ENCODE assay signal across 25 mouse cellular contexts in the genomic region with DNA sequence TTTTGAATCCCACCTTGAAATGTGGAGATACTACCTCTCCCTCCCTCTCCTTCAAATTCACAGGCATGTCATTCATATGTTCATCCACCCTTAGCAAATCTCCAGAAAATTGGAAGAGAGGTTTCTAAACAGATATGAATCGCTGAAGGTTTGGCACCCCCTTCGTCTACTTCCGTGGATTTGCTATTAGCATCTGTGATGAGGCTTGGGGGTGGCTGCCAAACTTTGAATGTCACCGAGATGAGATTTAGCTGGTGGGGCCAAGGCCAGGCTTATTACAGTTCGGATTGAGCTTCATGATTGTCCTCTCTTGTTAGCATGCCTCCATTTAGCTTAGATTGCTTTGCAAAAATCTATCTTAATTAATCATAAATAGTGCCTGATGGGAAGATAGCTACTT.
DNase-seq lines count a peak whose midpoint lies in the region; ATAC-seq and TF ChIP-seq lines count a peak whose summit lies in the region.
"Had no signal": no experiment of that assay in that cellular context is flagged by ENCODE, and none has a peak within 500 bp of the region (broad histone marks: within the 10 kb centered on the region; RNA-seq: fewer than 3 reads in every experiment).

No protein-coding gene starts in this region.

- no peak overlapping the region for H3K4me2 ChIP-seq in forebrain, embryonic 14.5 days (ENCODE audit: low read length)
- H3K4me2 ChIP-seq in forebrain, embryonic 12.5 days = no peak overlapping the region
- H3K4me2 ChIP-seq in hindbrain, postnatal 0 days (ENCODE audit: low read depth, low read length) = no peak overlapping the region
- no peak overlapping the region for H3K4me2 ChIP-seq in hindbrain, embryonic 16.5 days (ENCODE audit: low read length)
- H3K4me2 ChIP-seq: embryonic facial prominence, embryonic 12.5 days; embryonic facial prominence, embryonic 15.5 days; forebrain, embryonic 15.5 days; heart, embryonic 13.5 days; hindbrain, embryonic 14.5 days; intestine, embryonic 15.5 days had no signal

- no peak overlapping the region for H3K9ac ChIP-seq in forebrain, embryonic 14.5 days (ENCODE audit: low read length)
- no peak overlapping the region for H3K9ac ChIP-seq in forebrain, embryonic 12.5 days
- no peak overlapping the region for H3K9ac ChIP-seq in hindbrain, postnatal 0 days (replicated peaks; ENCODE audit: low read length)
- no peak overlapping the region for H3K9ac ChIP-seq in hindbrain, embryonic 16.5 days (ENCODE audit: low read depth, low read length)
- H3K9ac ChIP-seq: embryonic facial prominence, embryonic 12.5 days; embryonic facial prominence, embryonic 15.5 days; forebrain, embryonic 15.5 days; heart, embryonic 13.5 days; hindbrain, embryonic 14.5 days; intestine, embryonic 15.5 days had no signal

- no peak overlapping the region for H3K27ac ChIP-seq in forebrain, embryonic 14.5 days (ENCODE audit: low read depth, low read length)
- H3K27ac ChIP-seq in forebrain, embryonic 12.5 days = no peak overlapping the region
- no peak overlapping the region for H3K27ac ChIP-seq in hindbrain, postnatal 0 days
- H3K27ac ChIP-seq in hindbrain, embryonic 16.5 days (ENCODE audit: low read depth, low read length) = no peak overlapping the region
- H3K27ac ChIP-seq: embryonic facial prominence, embryonic 12.5 days; embryonic facial prominence, embryonic 15.5 days; forebrain, embryonic 15.5 days; heart, adult 2 months; heart, embryonic 10.5 days; heart, embryonic 13.5 days; hindbrain, embryonic 14.5 days; intestine, embryonic 15.5 days had no signal

- no peaks in the 10 kb centered on the region for H3K27me3 ChIP-seq in forebrain, embryonic 14.5 days (replicated peaks; ENCODE audit: control insufficient read depth, insufficient read depth, low read length)
- H3K27me3 ChIP-seq in forebrain, embryonic 12.5 days = no peaks in the 10 kb centered on the region
- H3K27me3 ChIP-seq in hindbrain, postnatal 0 days (ENCODE audit: insufficient read depth, low read length) = no peaks in the 10 kb centered on the region
- no peaks in the 10 kb centered on the region for H3K27me3 ChIP-seq in hindbrain, embryonic 16.5 days (replicated peaks; ENCODE audit: control insufficient read depth, insufficient read depth, low read length)
- H3K27me3 ChIP-seq: embryonic facial prominence, embryonic 12.5 days; embryonic facial prominence, embryonic 15.5 days; forebrain, embryonic 15.5 days; heart, embryonic 13.5 days; intestine, embryonic 15.5 days had no signal

- H3K4me1 ChIP-seq in forebrain, embryonic 14.5 days (ENCODE audit: control insufficient read depth, insufficient read depth, low read length) = peaks cover 5% of the 10 kb centered on the region; the same call in 1 of the 2 replicates
- H3K4me1 ChIP-seq in forebrain, embryonic 12.5 days = peaks cover 4% of the 10 kb centered on the region; the same call in 1 of the 2 replicates
- no peaks in the 10 kb centered on the region; the same call in 1 of the 2 replicates for H3K4me1 ChIP-seq in hindbrain, postnatal 0 days (ENCODE audit: insufficient read depth, low read length)
- no peaks in the 10 kb centered on the region for H3K4me1 ChIP-seq in hindbrain, embryonic 16.5 days (ENCODE audit: control insufficient read depth, insufficient read depth, low read depth, low read length)
- H3K4me1 ChIP-seq: embryonic facial prominence, embryonic 12.5 days; embryonic facial prominence, embryonic 15.5 days; heart, embryonic 10.5 days; heart, embryonic 13.5 days; intestine, embryonic 15.5 days had no signal

- 47% methylated on average over 5 of the region's 5 CpGs for WGBS in forebrain, embryonic 14.5 days
- 81% methylated on average over 5 of the region's 5 CpGs for WGBS in forebrain, embryonic 12.5 days
- WGBS in hindbrain, postnatal 0 days = 64% methylated on average over 5 of the region's 5 CpGs
- 79% methylated on average over 5 of the region's 5 CpGs for WGBS in hindbrain, embryonic 16.5 days

- no peak for TF ChIP-seq CTCF in hindbrain, postnatal 0 days (IDR thresholded peaks at IDR 0.05; ENCODE audit: low read depth)

- no peaks in the 10 kb centered on the region for H3K9me3 ChIP-seq in forebrain, embryonic 14.5 days (replicated peaks; ENCODE audit: control insufficient read depth, low read length)
- no peaks in the 10 kb centered on the region for H3K9me3 ChIP-seq in forebrain, embryonic 12.5 days
- H3K9me3 ChIP-seq in hindbrain, postnatal 0 days (ENCODE audit: low read length) = no peaks in the 10 kb centered on the region
- no peaks in the 10 kb centered on the region for H3K9me3 ChIP-seq in hindbrain, embryonic 16.5 days (ENCODE audit: control insufficient read depth, low read length)
- H3K9me3 ChIP-seq: embryonic facial prominence, embryonic 12.5 days; embryonic facial prominence, embryonic 15.5 days; forebrain, embryonic 15.5 days; heart, embryonic 10.5 days; heart, embryonic 13.5 days; intestine, embryonic 15.5 days had no signal

- no peak for ATAC-seq in forebrain, embryonic 14.5 days
- no peak for ATAC-seq in forebrain, embryonic 12.5 days (ENCODE audit: low FRiP score)
- ATAC-seq in hindbrain, postnatal 0 days = no peak
- no peak for ATAC-seq in hindbrain, embryonic 16.5 days
- ATAC-seq: CD4-positive, CD25-positive, alpha-beta regulatory T cell, adult 4 months; forebrain, embryonic 15.5 days; intestine, embryonic 15.5 days had no signal

- no peak overlapping the region for H3K4me3 ChIP-seq in forebrain, embryonic 14.5 days (ENCODE audit: low read depth, low read length)
- H3K4me3 ChIP-seq in forebrain, embryonic 12.5 days (replicated peaks) = no peak overlapping the region
- no peak overlapping the region for H3K4me3 ChIP-seq in hindbrain, postnatal 0 days (ENCODE audit: low read length)
- H3K4me3 ChIP-seq in hindbrain, embryonic 16.5 days (ENCODE audit: low read length) = no peak overlapping the region
- H3K4me3 ChIP-seq: embryonic facial prominence, embryonic 12.5 days; embryonic facial prominence, embryonic 15.5 days; forebrain, embryonic 15.5 days; heart, adult 2 months; heart, embryonic 10.5 days; heart, embryonic 13.5 days; intestine, embryonic 15.5 days had no signal

- no peaks in the 10 kb centered on the region for H3K36me3 ChIP-seq in forebrain, embryonic 14.5 days (ENCODE audit: control insufficient read depth, insufficient read depth, low read length)
- H3K36me3 ChIP-seq in forebrain, embryonic 12.5 days (replicated peaks) = no peaks in the 10 kb centered on the region
- H3K36me3 ChIP-seq in hindbrain, postnatal 0 days (ENCODE audit: insufficient read depth, low read length) = no peaks in the 10 kb centered on the region
- H3K36me3 ChIP-seq in hindbrain, embryonic 16.5 days (ENCODE audit: control insufficient read depth, insufficient read depth, low read length) = no peaks in the 10 kb centered on the region
- H3K36me3 ChIP-seq: embryonic facial prominence, embryonic 12.5 days; embryonic facial prominence, embryonic 15.5 days; forebrain, embryonic 15.5 days; heart, embryonic 10.5 days; heart, embryonic 13.5 days; intestine, embryonic 15.5 days had no signal

- peak; percentile 56 for DNase-seq in forebrain, embryonic 14.5 days (ENCODE audit: low spot score)
- DNase-seq in hindbrain, postnatal 0 days (ENCODE audit: low spot score) = peak; percentile 22
- DNase-seq in right cerebral cortex, postnatal 4 days = peak; percentile 3
- DNase-seq in right cerebral cortex, postnatal 25 days = no peak
- DNase-seq in frontal cortex, postnatal 10 days (ENCODE audit: low spot score in 2 of 2) = no peak
- DNase-seq: adrenal gland, adult 2 months; adrenal gland, postnatal 14 days; cerebellum, adult 2 months; cerebellum, adult 9-11 months; gastrocnemius, postnatal 25 days; heart, adult 2 months; heart, postnatal 14 days; heart, postnatal 4 days; kidney, adult 11 months; kidney, adult 8-10 months had no signal

Comparison
In these comparisons a context has a peak if more than half of its experiments do, and no peak if none do; other contexts are left out.
1. DNase-seq: peak in forebrain, embryonic 14.5 days (single experiment), hindbrain, postnatal 0 days (single experiment) and right cerebral cortex, postnatal 4 days (single experiment); none in right cerebral cortex, postnatal 25 days (single experiment) and frontal cortex, postnatal 10 days (0 of 2).